19 mouse cellular contexts compared by ENCODE assay signal in the genomic region with DNA sequence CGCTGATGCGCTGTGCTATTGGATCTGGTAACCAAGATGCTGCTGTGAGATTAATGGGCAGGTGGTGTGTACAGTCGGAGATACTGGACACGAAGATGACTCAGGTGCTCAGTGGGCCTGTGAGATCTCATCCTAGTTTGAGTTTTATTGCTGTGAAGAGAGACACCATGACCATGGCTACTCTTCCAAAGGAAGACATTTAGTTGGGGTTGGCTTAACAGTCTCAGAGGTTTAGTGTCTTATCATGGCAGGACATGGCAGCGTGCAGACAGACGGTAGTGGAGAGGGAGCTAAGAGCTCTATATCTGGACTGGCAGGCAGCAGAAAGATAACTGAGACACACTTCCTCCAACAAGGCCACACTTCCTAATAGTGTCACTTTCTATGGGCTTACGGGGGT. TPM values are rescaled to one million over a fixed set of nuclear protein-coding genes. Genes with fewer than 3 reads are reported as not detected.
A peak's percentile ranks its signal among the peaks of the same experiment; 100 is the strongest.
DNase-seq lines count a peak whose midpoint lies in the region; ATAC-seq lines count a peak whose summit lies in the region.
"Had no signal": no experiment of that assay in that cellular context is flagged by ENCODE, and none has a peak within 500 bp of the region (broad histone marks: within the 10 kb centered on the region; RNA-seq: fewer than 3 reads in every experiment).

No protein-coding gene starts in this region.

- H3K36me3 ChIP-seq in liver, embryonic 12.5 days = peaks cover 64% of the 10 kb centered on the region

- no peaks in the 10 kb centered on the region for H3K9me3 ChIP-seq in liver, embryonic 12.5 days (replicated peaks)
- H3K9me3 ChIP-seq: embryonic facial prominence, embryonic 12.5 days; forebrain, embryonic 12.5 days; kidney, embryonic 15.5 days; limb, embryonic 13.5 days; midbrain, embryonic 10.5 days had no signal

- DNase-seq in spleen, postnatal 36 days (ENCODE audit: low spot score in 2 of 2) = peak; percentile 34 to 41
- DNase-seq in spleen, adult 18-20 months = no peak
- peak; percentile 64 for DNase-seq in c-Kit-positive CD71-positive TER-119-negative erythroid progenitor cells, embryonic 14.5 days (ENCODE audit: low read depth)
- no peak for DNase-seq in layer of hippocampus, postnatal 14 days (ENCODE audit: low spot score in 2 of 2)
- no peak for DNase-seq in frontal cortex, postnatal 36 days (ENCODE audit: low spot score in 2 of 2)
- DNase-seq: adrenal gland, postnatal 25 days; cerebellum, adult 11 months; heart, postnatal 36 days had no signal

- ATAC-seq in liver, embryonic 12.5 days = peak; percentile 93
- ATAC-seq in megakaryocyte-erythroid progenitor cell, adult 5-6 weeks (replicated peaks; ENCODE audit: low FRiP score, low TSS enrichment, poor library complexity, severe bottlenecking) = peak; percentile 92
- ATAC-seq: CD4-positive, CD25-positive, alpha-beta regulatory T cell, adult 4 months; lung, postnatal 0 days had no signal

- H3K9ac ChIP-seq in liver, embryonic 12.5 days = 0 out of 2 replicates have a peak overlapping the region, but pooled peaks have one; percentile 43
- H3K9ac ChIP-seq: embryonic facial prominence, embryonic 12.5 days; forebrain, embryonic 12.5 days; kidney, embryonic 15.5 days; limb, embryonic 13.5 days had no signal

- WGBS in liver, embryonic 12.5 days (ENCODE audit: insufficient replicate concordance) = 31% methylated on average over 7 of the region's 7 CpGs

- peaks cover 78% of the 10 kb centered on the region for H3K4me1 ChIP-seq in liver, embryonic 12.5 days
- H3K4me1 ChIP-seq: embryonic facial prominence, embryonic 12.5 days; forebrain, embryonic 12.5 days; kidney, embryonic 15.5 days; limb, embryonic 13.5 days; midbrain, embryonic 10.5 days had no signal

- no peak overlapping the region for H3K4me3 ChIP-seq in liver, embryonic 12.5 days
- H3K4me3 ChIP-seq: embryonic facial prominence, embryonic 12.5 days; forebrain, embryonic 12.5 days; kidney, embryonic 15.5 days; layer of hippocampus, adult 2 months; limb, embryonic 13.5 days; midbrain, embryonic 10.5 days; myocyte had no signal

- H3K27me3 ChIP-seq in liver, embryonic 12.5 days (replicated peaks) = no peaks in the 10 kb centered on the region
- H3K27me3 ChIP-seq: embryonic facial prominence, embryonic 12.5 days; forebrain, embryonic 12.5 days; kidney, embryonic 15.5 days; limb, embryonic 13.5 days had no signal

- H3K4me2 ChIP-seq in liver, embryonic 12.5 days = peak overlapping the region; percentile 48
- H3K4me2 ChIP-seq: embryonic facial prominence, embryonic 12.5 days; forebrain, embryonic 12.5 days; kidney, embryonic 15.5 days; limb, embryonic 13.5 days had no signal

- peak overlapping the region; percentile 93 for H3K27ac ChIP-seq in liver, embryonic 12.5 days
- H3K27ac ChIP-seq: embryonic facial prominence, embryonic 12.5 days; forebrain, embryonic 12.5 days; kidney, embryonic 15.5 days; layer of hippocampus, adult 2 months; limb, embryonic 13.5 days; midbrain, embryonic 10.5 days had no signal

RNA-seq across cellular contexts. Expression of a gene that starts 33.9 kb away (rescaled TPM):
- polyA plus RNA-seq in liver, embryonic 12.5 days (2016; fragmentation: Nextera tagmentation; extraction: Ambion mirVana) = 131 and 137 TPM in 2 replicates
- 89.1 and 93.7 TPM in 2 replicates for total RNA-seq in megakaryocyte-erythroid progenitor cell, adult 5-6 weeks (2014; fragmentation: Nextera tagmentation)
- total RNA-seq in megakaryocyte-erythroid progenitor cell, adult 5-6 weeks (2017) = 88.2 and 109 TPM in 2 replicates
- 10 to 100 TPM; 14.3 to 16.8 TPM for total RNA-seq in layer of hippocampus, postnatal 14 days (2021)

RNA-seq across cellular contexts. Expression of a gene that starts 35.9 kb away (rescaled TPM):
- polyA plus RNA-seq in liver, embryonic 12.5 days (2016; fragmentation: Nextera tagmentation; extraction: Ambion mirVana) = 14.5 and 15.1 TPM in 2 replicates
- 11.8 and 30.5 TPM in 2 replicates for total RNA-seq in megakaryocyte-erythroid progenitor cell, adult 5-6 weeks (2014; fragmentation: Nextera tagmentation)
- total RNA-seq in megakaryocyte-erythroid progenitor cell, adult 5-6 weeks (2017) = 19.4 and 26.2 TPM in 2 replicates
- total RNA-seq in layer of hippocampus, postnatal 14 days (2021) = 10 to 100 TPM; 30.3 to 31.9 TPM

RNA-seq across cellular contexts. Expression of a gene that starts 36.4 kb away (rescaled TPM):
- 20.9 and 23.1 TPM in 2 replicates for polyA plus RNA-seq in liver, embryonic 12.5 days (2016; fragmentation: Nextera tagmentation; extraction: Ambion mirVana)
- total RNA-seq in megakaryocyte-erythroid progenitor cell, adult 5-6 weeks (2014; fragmentation: Nextera tagmentation) = 25.0 and 36.0 TPM in 2 replicates
- 19.5 and 24.5 TPM in 2 replicates for total RNA-seq in megakaryocyte-erythroid progenitor cell, adult 5-6 weeks (2017)
- total RNA-seq in layer of hippocampus, postnatal 14 days (2021) = 10 to 100 TPM; 29.7 to 31.8 TPM

RNA-seq across cellular contexts. Expression of a gene that starts 43.2 kb away (rescaled TPM):
- 11.5 and 13.7 TPM in 2 replicates for polyA plus RNA-seq in liver, embryonic 12.5 days (2016; fragmentation: Nextera tagmentation; extraction: Ambion mirVana)
- total RNA-seq in megakaryocyte-erythroid progenitor cell, adult 5-6 weeks (2014; fragmentation: Nextera tagmentation) = 12.7 and 21.0 TPM in 2 replicates
- 10.5 and 10.8 TPM in 2 replicates for total RNA-seq in megakaryocyte-erythroid progenitor cell, adult 5-6 weeks (2017)
- 1 to 10 TPM; 5.4 to 6.6 TPM for total RNA-seq in layer of hippocampus, postnatal 14 days (2021)

RNA-seq across cellular contexts. Expression of a gene that starts 59.0 kb away (rescaled TPM):
- polyA plus RNA-seq in liver, embryonic 12.5 days (2016; fragmentation: Nextera tagmentation; extraction: Ambion mirVana) = 0.82 and 1.2 TPM in 2 replicates
- total RNA-seq in megakaryocyte-erythroid progenitor cell, adult 5-6 weeks (2014; fragmentation: Nextera tagmentation) = not detected in 2 replicates
- total RNA-seq in megakaryocyte-erythroid progenitor cell, adult 5-6 weeks (2017) = not detected in 2 replicates
- 1 to 10 TPM; 1.3 to 1.8 TPM for total RNA-seq in layer of hippocampus, postnatal 14 days (2021)
- polyA plus RNA-seq: CD4-positive, CD25-positive, alpha-beta regulatory T cell, adult 4 months had no signal

Comparison
In these comparisons a context has a peak if more than half of its experiments do, and no peak if none do; other contexts are left out.
1. DNase-seq: peak in spleen, postnatal 36 days (2 of 2) and c-Kit-positive CD71-positive TER-119-negative erythroid progenitor cells, embryonic 14.5 days (single experiment); none in spleen, adult 18-20 months (0 of 2), layer of hippocampus, postnatal 14 days (0 of 2) and frontal cortex, postnatal 36 days (0 of 2).
2. RNA of a gene that starts 33.9 kb away (total RNA-seq): 88.2 to 109 TPM in megakaryocyte-erythroid progenitor cell, adult 5-6 weeks; 14.3 to 16.8 TPM in layer of hippocampus, postnatal 14 days; every median in the first group is over 4 times any median in the second.